Mouse (Mus musculus) cerebellum, adult (tissue): ENCODE data around the gene Mecom.
"Not testable (repeated sequence)": the region's sequence is repeated elsewhere in the genome, so short reads cannot be mapped to it uniquely, and the experiment has no call there.

Experiments
- ATAC-seq: cut with Nextera tagmentation; 2 replicates; pipeline ENCODE4 v1.9.2; 2017; ENCODE audit warnings: mild to moderate bottlenecking, moderate library complexity, mixed read lengths; ENCODE audit not compliant: insufficient number of reproducible peaks, low FRiP score, low TSS enrichment

Gene Mecom

GRCm38 (mm10) chr3:30547908-30548307 lies at the start of gene Mecom:
Gene Mecom, minus strand, starts transcription at chr3:30548008.
- no peak for ATAC-seq

DNA sequence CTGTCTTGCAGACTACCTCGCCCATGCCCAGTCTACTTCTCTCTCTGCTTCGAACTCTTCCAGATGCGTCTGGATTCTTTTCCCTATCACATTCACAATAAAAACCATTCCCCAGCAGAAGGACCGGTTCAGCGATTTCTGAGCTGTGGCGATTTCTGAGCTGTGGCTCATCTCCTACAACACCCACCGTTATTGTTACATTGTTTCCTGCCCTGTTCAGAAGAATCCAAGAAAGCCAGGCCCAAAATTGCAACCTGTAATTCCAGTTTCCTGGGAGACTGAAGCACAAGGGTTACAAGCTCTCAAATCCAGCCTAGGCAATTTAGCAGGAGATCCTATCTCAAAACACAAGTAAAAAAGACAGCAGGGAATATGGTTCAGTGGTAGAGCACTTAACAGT lies 49.5 kb upstream of the Mecom start:
- ATAC-seq = no peak

- peak; percentile 42 for ATAC-seq
Measured at GRCm38 (mm10) chr3:30595111-30595832, 47.5 kb upstream of the Mecom start.

- no peak for ATAC-seq
Measured at GRCm38 (mm10) chr3:30593719-30594485, 46.1 kb upstream of the Mecom start.

GRCm38 (mm10) chr3:30592418-30592853 lies 44.6 kb upstream of the Mecom start:
- peak; percentile 69 for ATAC-seq

- ATAC-seq = no peak
Measured at GRCm38 (mm10) chr3:30588865-30589264, 41.1 kb upstream of the Mecom start.

- ATAC-seq = no peak
Measured at GRCm38 (mm10) chr3:30573549-30573948, 25.7 kb upstream of the Mecom start.

- not testable (repeated sequence) for ATAC-seq
Measured at GRCm38 (mm10) chr3:30566333-30566732, 18.5 kb upstream of the Mecom start.

DNA sequence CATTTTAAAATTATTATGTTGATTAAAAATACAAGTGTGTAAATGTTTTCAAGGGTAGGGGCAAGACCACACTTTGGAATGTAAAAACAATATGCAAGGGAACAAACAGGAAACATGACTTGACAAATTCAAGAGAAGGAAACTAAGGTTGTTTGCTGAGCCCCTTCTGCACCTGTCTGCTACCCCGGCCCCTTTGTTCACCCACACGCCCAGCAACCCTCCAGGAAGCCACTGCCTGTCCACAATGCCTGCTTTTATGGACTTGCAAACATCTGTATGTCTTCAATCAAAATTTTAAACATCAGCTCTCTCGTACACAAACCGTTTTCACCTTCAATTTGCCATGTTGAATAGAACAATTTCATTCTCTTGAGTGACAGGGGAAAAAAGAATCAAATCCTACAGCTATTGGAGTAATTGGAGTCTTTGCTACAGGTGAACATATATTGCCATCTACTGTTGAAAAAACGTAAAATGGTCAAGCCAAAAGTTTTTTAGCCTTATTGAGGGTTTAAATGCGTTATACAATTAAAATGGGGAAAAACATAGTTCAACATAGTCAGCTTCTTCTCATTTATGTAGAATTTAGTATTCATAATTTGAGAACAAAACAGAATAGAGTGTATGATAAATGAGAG lies 13.0 kb upstream of the Mecom start:
- no peak for ATAC-seq

- ATAC-seq = no peak
Measured at GRCm38 (mm10) chr3:30553741-30554140, 5.9 kb upstream of the Mecom start.

GRCm38 (mm10) chr3:30550218-30550617 lies 2.4 kb upstream of the Mecom start:
- ATAC-seq = no peak

GRCm38 (mm10) chr3:30548928-30549327 lies 1.1 kb upstream of the Mecom start:
- ATAC-seq = no peak

DNA sequence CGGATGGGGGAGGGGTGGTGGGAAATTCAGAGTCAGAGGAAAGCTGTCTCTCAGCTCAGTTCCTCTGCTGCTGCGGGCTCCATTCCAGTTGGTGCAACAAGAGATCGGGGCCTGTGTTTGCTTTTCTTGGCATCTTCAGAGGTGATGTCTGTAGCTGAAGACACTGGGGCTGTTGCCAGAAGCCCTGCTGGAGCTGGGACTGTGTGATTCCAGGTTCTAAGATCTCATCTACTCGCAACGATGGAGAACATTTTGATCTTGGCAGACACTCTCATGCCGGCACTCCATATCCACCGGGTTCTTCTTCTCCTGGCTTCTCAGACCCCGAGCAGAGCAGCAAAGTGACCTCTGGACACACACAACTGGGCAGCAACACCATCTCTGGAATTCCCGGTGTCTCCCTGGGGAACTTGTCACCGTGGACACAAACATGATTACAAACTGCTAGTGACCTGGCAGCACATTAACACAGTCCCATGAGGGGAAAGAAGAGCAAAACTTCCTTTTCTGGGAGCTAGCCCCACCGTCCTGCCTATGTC lies 908 bp downstream of the Mecom start:
- ATAC-seq = no peak

DNA sequence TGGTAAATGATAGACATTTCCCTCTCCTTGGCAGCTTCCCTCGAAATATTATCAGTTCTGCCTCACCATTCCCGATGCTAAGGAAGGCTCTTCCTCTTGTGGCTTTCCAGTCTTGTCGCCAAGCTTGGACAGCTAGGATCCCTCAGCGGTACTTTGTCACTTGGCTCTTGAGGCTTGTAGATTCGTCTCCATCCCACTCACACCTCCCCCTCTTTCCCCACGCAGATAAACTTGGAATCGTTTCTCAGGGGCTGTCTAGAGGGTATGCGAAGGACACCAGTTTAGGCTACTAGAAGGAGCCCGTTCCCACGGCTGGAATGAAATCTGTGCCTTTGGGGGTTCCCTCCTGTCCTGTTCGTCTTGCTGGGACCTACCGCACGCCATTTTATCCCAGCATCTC lies 1.4 kb downstream of the Mecom start:
- no peak for ATAC-seq

GRCm38 (mm10) chr3:30545246-30545645 lies 2.6 kb downstream of the Mecom start:
- no peak for ATAC-seq

DNA sequence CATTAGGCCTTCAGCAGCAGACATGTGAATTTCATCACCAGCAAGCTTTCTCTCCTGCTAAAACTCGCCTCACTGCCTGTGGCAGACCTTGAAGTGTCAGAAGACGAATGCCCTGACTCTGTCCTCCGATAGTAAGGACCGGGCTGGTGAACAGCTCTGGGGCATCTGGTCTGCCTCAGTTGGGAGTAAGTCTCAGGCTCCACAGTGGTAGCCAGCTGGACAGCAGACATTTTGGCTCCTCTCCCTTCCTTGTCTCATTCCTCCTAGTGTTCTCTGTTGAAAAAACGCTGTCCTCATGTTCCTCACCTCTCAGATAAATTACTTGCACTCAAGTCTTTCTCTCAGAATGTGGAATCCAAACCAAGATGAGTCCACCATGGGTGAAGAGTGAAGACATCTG lies 3.5 kb downstream of the Mecom start:
- no peak for ATAC-seq

DNA sequence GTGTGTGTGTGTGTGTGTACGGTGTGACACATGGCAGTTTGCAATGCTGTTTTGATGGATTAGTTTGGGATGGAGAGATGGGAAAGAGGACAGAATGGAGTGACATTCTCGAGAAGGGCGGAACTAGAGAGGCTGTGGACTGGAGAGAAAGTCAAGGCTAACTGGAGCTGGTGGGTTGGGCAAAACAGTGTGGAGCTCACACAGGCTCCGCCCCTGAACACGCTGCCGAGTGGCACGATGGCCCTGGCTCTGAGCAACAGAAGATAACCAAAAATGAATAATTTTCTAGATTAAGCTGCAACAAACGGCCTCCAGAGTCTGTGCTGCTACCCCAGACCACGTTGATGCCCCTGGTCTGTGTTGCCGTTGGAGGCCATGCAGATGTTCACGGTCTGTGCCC lies 12.0 kb downstream of the Mecom start:
- ATAC-seq = no peak

- ATAC-seq = not testable (repeated sequence)
Measured at GRCm38 (mm10) chr3:30520751-30521150, 27.1 kb downstream of the Mecom start.

GRCm38 (mm10) chr3:30519425-30519824 lies 28.4 kb downstream of the Mecom start:
- ATAC-seq = no peak

DNA sequence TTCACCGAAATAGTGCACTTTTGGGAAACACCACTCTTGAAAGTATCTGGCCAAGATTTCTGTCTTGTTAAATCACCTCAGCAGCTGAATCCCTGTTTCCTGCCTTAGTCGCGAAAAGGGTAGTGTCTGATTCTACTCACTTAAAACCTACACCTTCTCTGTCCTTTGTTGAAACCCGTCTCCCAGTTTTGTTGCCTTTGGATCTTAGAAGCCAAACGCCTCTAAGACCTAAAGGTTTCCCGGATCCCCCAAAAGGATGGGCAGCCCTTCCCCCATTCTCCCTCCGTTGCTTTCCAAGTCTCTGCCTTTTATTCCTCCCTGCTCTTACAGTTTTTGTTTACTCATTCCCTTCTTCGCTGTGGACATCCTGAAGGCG lies 32.0 kb downstream of the Mecom start:
- ATAC-seq = no peak
